Mouse (Mus musculus) forebrain, embryonic 14.5 days (tissue): ENCODE results near the gene 2210010C04Rik. TPM values are rescaled to one million over a fixed set of nuclear protein-coding genes. Genes with fewer than 3 reads are reported as not detected.

ENCODE experiments used
- polyA plus RNA-seq: library from polyadenylated mRNA; unstranded; fragments of >200 nt; fragmentation: Nextera tagmentation; extraction: Ambion mirVana; gene quantifications from 2 replicates; pipeline ENCODE4 v1.2.1, GENCODE M21; 2014

The 2210010C04Rik gene
- polyA plus RNA-seq, 1 experiment from 2014 or later: not detected

Other genes starting within 250 kb of the 2210010C04Rik start
- gene Moxd2, start 148.0 kb downstream of the 2210010C04Rik start, polyA plus RNA-seq: not detected in 2 replicates
- gene Prss58, start 135.1 kb downstream of the 2210010C04Rik start, polyA plus RNA-seq: not detected in 2 replicates
- not detected in 2 replicates for gene 1700074P13Rik, start 95.0 kb downstream of the 2210010C04Rik start, polyA plus RNA-seq
- gene Gm4744, start 83.6 kb downstream of the 2210010C04Rik start, polyA plus RNA-seq: not detected in 2 replicates
- not detected in 2 replicates for gene 1810009J06Rik, start 70.8 kb downstream of the 2210010C04Rik start, polyA plus RNA-seq
- not detected in 2 replicates for gene Gm2663, start 36.0 kb downstream of the 2210010C04Rik start, polyA plus RNA-seq